Mouse (Mus musculus) C2C12 (cell line): ENCODE results near the gene Tcte1. TPM values are rescaled to one million over a fixed set of nuclear protein-coding genes. Genes with fewer than 3 reads are reported as not detected.

ENCODE experiments used
- H3K27me3 ChIP-seq: one replicate; pipeline ENCODE4 v1.6.1; 2011; ENCODE audit not compliant: control insufficient read depth, insufficient read depth, insufficient read length
- H3K36me3 ChIP-seq: one replicate; pipeline ENCODE4 v1.6.1; 2011; ENCODE audit not compliant: control insufficient read depth, insufficient read depth
- H3K4me3 ChIP-seq: one replicate; pipeline ENCODE4 v1.5.1; 2011; ENCODE audit warnings: mild to moderate bottlenecking, control low read depth; ENCODE audit not compliant: poor library complexity, insufficient read depth, severe bottlenecking
- H3K79me2 ChIP-seq: one replicate; pipeline ENCODE4 v1.6.1; 2011; ENCODE audit not compliant: control insufficient read depth, insufficient read depth
- H3K79me3 ChIP-seq: one replicate; pipeline ENCODE4 v1.6.1; 2011; ENCODE audit warnings: low read depth, control low read depth
- H3ac ChIP-seq: one replicate; pipeline ENCODE3; 2011; ENCODE audit warnings: low read depth; ENCODE audit not compliant: control insufficient read depth, insufficient read length
- CEBPB ChIP-seq: IDR thresholded peaks from one replicate; pipeline ENCODE4 v1.6.1; 2011; ENCODE audit warnings: low read depth, mild to moderate bottlenecking, control low read depth, moderate library complexity
- CTCF ChIP-seq: IDR thresholded peaks from one replicate; pipeline ENCODE4 v1.5.1; 2011; ENCODE audit not compliant: control insufficient read depth, insufficient read depth, insufficient read length
- FOSL1 ChIP-seq: IDR thresholded peaks from one replicate; pipeline ENCODE4 v1.8.0; 2011; ENCODE audit warnings: mild to moderate bottlenecking, low read length; ENCODE audit not compliant: poor library complexity, insufficient read depth, severe bottlenecking
- MAX ChIP-seq: IDR thresholded peaks from one replicate; pipeline ENCODE4 v1.6.1; 2011; ENCODE audit warnings: mild to moderate bottlenecking, control low read depth
- MYOD1 ChIP-seq: IDR thresholded peaks from one replicate; pipeline ENCODE4 v1.6.1; 2011; ENCODE audit warnings: low read depth; ENCODE audit not compliant: control insufficient read depth, insufficient read length
- MYOG ChIP-seq: IDR thresholded peaks from one replicate; pipeline ENCODE4 v1.6.1; 2011; ENCODE audit not compliant: control insufficient read depth, insufficient read length; ENCODE audit errors: extremely low read depth
- USF1 ChIP-seq: IDR thresholded peaks from one replicate; pipeline ENCODE4 v1.6.1; 2011; ENCODE audit warnings: low read depth, mild to moderate bottlenecking, control low read depth, moderate library complexity
- polyA plus RNA-seq: library from polyadenylated mRNA; unstranded; fragments of >200 nt; fragmentation: generic; extraction: Trizol; gene quantifications from one replicate; pipeline ENCODE4 v1.2.1, GENCODE M21; 2012; ENCODE audit warnings: missing spikeins

Gene Tcte1
- polyA plus RNA-seq, 1 experiment = not detected

DNA sequence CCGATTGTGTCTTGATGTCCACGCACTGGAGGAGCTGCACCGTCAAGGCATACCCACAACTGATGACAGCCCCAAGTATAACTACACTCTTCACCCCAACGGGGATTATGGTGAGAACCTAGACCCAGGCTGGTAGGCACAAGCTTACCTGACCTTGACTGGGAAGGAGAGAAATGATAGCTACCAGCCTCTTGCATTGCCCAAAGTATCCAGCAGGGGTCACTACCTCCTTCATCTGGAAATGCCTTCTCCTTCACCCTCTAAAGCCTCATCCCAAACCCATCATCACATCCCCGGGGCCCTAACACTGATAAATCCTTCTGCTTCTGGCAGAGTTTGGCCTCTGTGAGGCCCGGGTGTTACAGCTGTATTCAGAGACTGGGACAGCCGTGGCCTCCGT lies 6.7 kb upstream of the Tcte1 start:
- Histone ChIP-seq H3ac (no peak overlapping the region), H3K4me3 (no peak overlapping the region), H3K79me2 (no peaks in the 10 kb centered on the region), H3K36me3 (no peaks in the 10 kb centered on the region), H3K79me3 (no peaks in the 10 kb centered on the region), H3K27me3 (no peaks in the 10 kb centered on the region)
- TF ChIP-seq CTCF (peak; percentile 30), USF1 (no peak), MYOD1 (no peak), FOSL1 (no peak), MYOG (no peak), CEBPB (no peak)

DNA sequence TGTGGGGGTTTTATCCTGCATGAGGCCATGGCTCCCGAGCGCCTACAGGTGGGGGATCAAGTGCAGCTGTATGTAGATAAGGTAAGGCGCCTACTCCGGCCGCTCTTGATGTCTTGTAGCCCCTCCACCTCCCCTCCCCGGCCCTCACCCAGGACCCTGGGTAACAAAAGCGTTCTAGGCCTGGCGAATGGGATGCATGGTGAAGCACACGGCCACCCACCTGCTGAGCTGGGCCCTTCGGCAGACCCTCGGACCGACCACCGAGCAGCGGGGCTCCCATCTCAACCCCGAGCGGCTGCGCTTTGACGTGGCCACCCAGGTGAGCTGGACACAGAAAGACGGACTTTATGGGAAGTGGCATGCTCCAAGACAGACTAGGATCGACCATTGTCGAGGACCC lies 6.1 kb upstream of the Tcte1 start:
- H3K27me3 ChIP-seq = no peaks in the 10 kb centered on the region
- H3ac ChIP-seq = no peak overlapping the region
- no peak overlapping the region for H3K4me3 ChIP-seq
- no peak for TF ChIP-seq USF1
- no peak for TF ChIP-seq MYOG
- no peak for TF ChIP-seq MYOD1
- TF ChIP-seq CEBPB = no peak
- TF ChIP-seq MAX = no peak
- no peak for TF ChIP-seq FOSL1
- TF ChIP-seq CTCF = no peak
- no peaks in the 10 kb centered on the region for H3K79me3 ChIP-seq
- no peaks in the 10 kb centered on the region for H3K79me2 ChIP-seq
- H3K36me3 ChIP-seq = no peaks in the 10 kb centered on the region

DNA sequence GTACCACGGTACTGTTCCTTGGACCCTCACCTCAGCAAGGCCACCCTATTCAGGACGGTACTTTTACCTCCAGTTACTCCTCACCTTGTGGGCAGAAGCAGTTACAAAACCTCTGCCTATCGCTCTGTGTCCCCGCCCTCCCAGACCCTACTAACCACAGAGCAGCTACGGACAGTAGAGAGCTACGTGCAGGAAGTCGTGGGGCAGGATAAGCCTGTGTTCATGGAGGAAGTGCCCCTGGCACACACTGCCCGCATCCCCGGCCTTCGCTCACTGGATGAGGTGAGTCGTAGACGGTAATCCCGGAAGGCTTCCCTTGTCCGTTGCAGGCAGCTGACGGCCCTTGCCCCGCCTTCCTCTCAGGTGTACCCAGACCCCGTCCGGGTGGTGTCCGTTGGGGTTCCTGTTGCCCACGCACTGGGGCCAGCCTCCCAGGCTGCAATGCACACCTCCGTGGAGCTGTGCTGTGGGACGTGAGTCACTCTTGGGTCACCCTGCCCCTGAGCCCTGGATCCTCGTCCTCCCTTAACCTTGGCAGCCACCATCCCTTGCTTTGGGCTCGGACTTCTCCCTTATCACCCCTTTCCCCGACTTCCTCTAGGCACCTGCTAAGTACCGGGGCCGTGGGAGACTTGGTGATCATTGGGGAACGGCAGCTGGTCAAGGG lies 5.6 kb upstream of the Tcte1 start:
- Histone ChIP-seq H3K79me2 (no peaks in the 10 kb centered on the region), H3ac (no peak overlapping the region), H3K36me3 (no peaks in the 10 kb centered on the region), H3K79me3 (no peaks in the 10 kb centered on the region), H3K27me3 (peaks cover 2% of the 10 kb centered on the region), H3K4me3 (no peak overlapping the region)
- TF ChIP-seq FOSL1 (no peak), MYOG (no peak), CTCF (no peak), MYOD1 (no peak), MAX (no peak), USF1 (no peak), CEBPB (no peak)

DNA sequence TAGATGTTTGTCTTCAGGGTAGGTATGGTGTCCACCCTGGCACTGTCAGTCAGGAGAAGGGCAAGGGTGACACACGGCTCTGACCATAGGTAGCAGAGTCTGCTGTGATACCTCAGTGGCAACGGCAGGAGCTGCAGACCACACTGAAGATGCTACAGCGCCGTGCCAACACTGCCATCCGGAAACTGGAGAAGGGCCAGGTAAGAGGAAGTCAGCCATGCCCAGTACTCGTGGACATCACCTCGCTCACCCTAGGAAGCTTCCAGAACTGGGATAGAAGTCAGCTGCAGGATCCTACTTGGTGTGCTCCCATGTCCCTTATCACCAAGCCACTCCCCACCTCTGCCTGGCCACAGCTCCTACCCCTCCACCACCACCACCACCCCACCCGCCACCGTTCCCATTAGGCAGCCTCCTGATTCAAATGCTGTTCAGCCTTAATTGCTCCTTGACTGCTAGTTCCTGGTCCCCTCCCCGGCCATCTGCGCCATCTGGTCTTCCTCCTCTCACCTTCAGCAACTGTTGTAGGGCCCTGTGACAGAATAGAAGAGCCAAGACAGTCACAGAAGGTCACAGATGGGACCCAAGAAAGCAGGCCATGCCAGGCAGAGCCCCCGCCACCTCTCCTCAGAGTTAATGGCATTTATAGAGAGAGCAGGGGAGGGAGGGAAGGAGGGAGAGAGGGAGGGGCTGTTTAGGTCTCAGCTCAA lies 4.3 kb upstream of the Tcte1 start:
- Histone ChIP-seq H3K4me3 (no peak overlapping the region), H3K36me3 (no peaks in the 10 kb centered on the region), H3K79me2 (no peaks in the 10 kb centered on the region), H3ac (no peak overlapping the region), H3K27me3 (peaks cover 11% of the 10 kb centered on the region), H3K79me3 (no peaks in the 10 kb centered on the region)
- TF ChIP-seq CEBPB (no peak), MYOD1 (no peak), USF1 (no peak), MYOG (no peak), MAX (no peak), CTCF (no peak), FOSL1 (no peak)

DNA sequence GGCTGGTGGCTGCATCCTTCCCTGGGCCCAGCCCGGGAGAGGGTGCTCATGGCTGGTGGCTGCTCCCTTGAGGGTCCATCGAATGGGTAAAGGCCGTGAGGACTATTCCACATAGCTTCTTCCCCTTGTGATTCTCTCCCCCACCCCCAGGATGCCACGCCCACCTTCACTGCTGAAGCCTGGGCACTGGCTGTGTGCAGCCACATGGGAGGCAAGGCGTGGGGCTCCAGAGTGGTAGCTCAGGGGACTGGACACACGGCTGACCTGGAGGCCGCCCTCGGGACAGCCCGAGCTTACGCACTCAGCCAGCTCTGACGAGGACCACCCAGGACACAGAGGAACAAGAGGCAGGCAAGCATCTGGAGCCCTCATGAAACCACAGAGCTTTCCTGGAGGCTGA lies 3.1 kb upstream of the Tcte1 start:
- Histone ChIP-seq H3K79me3 (no peaks in the 10 kb centered on the region), H3K36me3 (no peaks in the 10 kb centered on the region), H3K27me3 (peaks cover 24% of the 10 kb centered on the region), H3ac (no peak overlapping the region), H3K79me2 (no peaks in the 10 kb centered on the region), H3K4me3 (no peak overlapping the region)
- TF ChIP-seq USF1 = no peak
- TF ChIP-seq FOSL1 = no peak
- TF ChIP-seq CEBPB = no peak
- TF ChIP-seq MYOG = no peak
- TF ChIP-seq CTCF = no peak
- TF ChIP-seq MAX = no peak
- TF ChIP-seq MYOD1 = no peak
